Mouse (Mus musculus) cortical plate, adult 2 months (tissue): ENCODE results near the gene Gzmm.

ENCODE experiments used
- CTCF ChIP-seq: fragments of 200-500 bp; IDR thresholded peaks from 2 replicates; pipeline ENCODE4 v1.5.1; 2011; ENCODE audit warnings: mild to moderate bottlenecking, control low read depth, low read length; ENCODE audit not compliant: insufficient read depth; ENCODE audit errors: extremely low read depth
- POLR2A ChIP-seq: fragments of 200-500 bp; IDR thresholded peaks from 2 replicates; pipeline ENCODE4 v1.6.1; 2011; ENCODE audit warnings: mild to moderate bottlenecking, low read length, control low read depth; ENCODE audit not compliant: insufficient read depth; ENCODE audit errors: extremely low read depth

DNA sequence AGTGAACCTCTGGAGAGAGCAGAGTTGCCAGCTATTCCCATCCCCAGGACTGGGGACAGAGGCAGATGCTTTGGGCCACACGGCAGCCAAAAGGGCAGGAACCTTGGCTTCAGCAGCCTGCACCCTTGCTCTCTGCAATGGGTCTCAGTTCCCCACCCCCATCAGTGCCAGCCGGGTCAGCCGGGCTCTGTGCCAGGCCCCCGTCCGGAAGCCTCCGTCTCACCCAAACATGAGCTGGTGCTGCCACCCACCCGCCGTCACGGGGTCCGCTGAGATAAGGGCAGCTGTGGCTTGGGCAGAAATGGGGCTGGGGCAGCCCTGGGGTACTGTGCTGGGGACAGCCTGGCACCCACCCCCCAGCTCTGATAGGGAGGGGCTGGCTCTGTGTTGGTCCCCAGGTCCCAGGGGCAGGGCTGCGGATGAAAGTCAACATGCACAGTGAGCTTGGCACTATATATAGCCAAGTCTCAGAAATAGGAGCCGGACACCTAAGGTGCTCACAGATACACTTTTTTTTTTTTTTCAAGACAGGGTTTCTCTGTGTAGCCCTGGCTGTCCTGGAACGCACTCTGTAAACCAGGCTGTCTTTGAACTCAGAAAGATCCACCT, 40.6 kb downstream of the Gzmm start:
- TF ChIP-seq CTCF (no peak), POLR2A (no peak)
